26 mouse cellular contexts compared by ENCODE assay signal in the genomic region with DNA sequence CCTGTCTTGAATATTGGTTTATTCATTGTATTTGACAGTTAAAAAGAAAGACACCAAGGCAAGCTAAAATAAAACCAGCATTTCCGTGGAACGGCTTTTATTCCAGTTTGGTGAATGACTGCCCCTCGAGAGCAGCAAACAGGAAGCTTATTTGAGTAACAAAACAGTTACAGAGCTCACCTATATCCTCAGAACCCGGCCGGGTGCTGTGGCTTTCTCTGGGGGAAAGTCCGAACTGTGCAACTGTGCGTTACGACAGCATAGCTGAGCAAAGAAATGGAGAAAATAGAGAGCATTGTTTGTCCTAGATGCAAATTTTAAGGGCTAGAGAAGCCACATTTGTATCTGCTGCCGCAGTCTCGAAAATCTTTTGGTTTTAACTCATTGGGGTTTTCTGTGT.
"Had no signal": no experiment of that assay in that cellular context is flagged by ENCODE, and none has a peak within 500 bp of the region (broad histone marks: within the 10 kb centered on the region; RNA-seq: fewer than 3 reads in every experiment).

No protein-coding gene starts in this region.

- H3K9ac ChIP-seq: heart, embryonic 12.5 days; hindbrain, embryonic 12.5 days; hindbrain, embryonic 14.5 days; intestine, embryonic 15.5 days; limb, embryonic 13.5 days; limb, embryonic 15.5 days; liver, embryonic 14.5 days had no signal

- DNase-seq: gastrocnemius, adult 2 months; gastrocnemius, postnatal 10 days; gastrocnemius, postnatal 25 days; heart, adult 18-20 months; heart, postnatal 10 days; heart, postnatal 4 days; kidney, adult 18-20 months; kidney, adult 8-10 months; kidney, postnatal 10 days; kidney, postnatal 25 days; kidney, postnatal 4 days; layer of hippocampus, adult 9-11 months; layer of hippocampus, postnatal 36 days; left cerebral cortex, postnatal 4 days had no signal

- ATAC-seq: hindbrain, embryonic 16.5 days; inflammation-experienced regulatory T-cells, adult 6 months; intestine, embryonic 15.5 days; intestine, postnatal 0 days had no signal

- H3K4me3 ChIP-seq: gastrocnemius, adult 2 months; heart, embryonic 10.5 days; heart, embryonic 12.5 days; hindbrain, embryonic 10.5 days; hindbrain, embryonic 12.5 days; intestine, embryonic 15.5 days; limb, embryonic 13.5 days; limb, embryonic 15.5 days had no signal

- H3K4me1 ChIP-seq: heart, embryonic 10.5 days; heart, embryonic 12.5 days; hindbrain, embryonic 10.5 days; hindbrain, embryonic 12.5 days; intestine, embryonic 15.5 days; limb, embryonic 13.5 days; limb, embryonic 15.5 days had no signal

- H3K36me3 ChIP-seq: heart, embryonic 10.5 days; heart, embryonic 12.5 days; hindbrain, embryonic 10.5 days; hindbrain, embryonic 12.5 days; intestine, embryonic 15.5 days; limb, embryonic 13.5 days; limb, embryonic 15.5 days had no signal

- H3K4me2 ChIP-seq: heart, embryonic 12.5 days; hindbrain, embryonic 12.5 days; hindbrain, embryonic 14.5 days; intestine, embryonic 15.5 days; limb, embryonic 13.5 days; limb, embryonic 15.5 days had no signal

- H3K27me3 ChIP-seq: heart, embryonic 12.5 days; hindbrain, embryonic 12.5 days; intestine, embryonic 15.5 days; limb, embryonic 13.5 days; limb, embryonic 15.5 days had no signal

- H3K27ac ChIP-seq: gastrocnemius, adult 2 months; heart, embryonic 10.5 days; hindbrain, embryonic 10.5 days; hindbrain, embryonic 12.5 days; hindbrain, embryonic 14.5 days; intestine, embryonic 15.5 days; limb, embryonic 13.5 days; limb, embryonic 15.5 days; liver, embryonic 14.5 days had no signal

- H3K9me3 ChIP-seq: heart, embryonic 10.5 days; heart, embryonic 12.5 days; hindbrain, embryonic 10.5 days; hindbrain, embryonic 12.5 days; intestine, embryonic 15.5 days; limb, embryonic 13.5 days; limb, embryonic 15.5 days had no signal
